Mouse (Mus musculus): Measurements from ENCODE around the gene Barx2. TPM values are rescaled to one million over a fixed set of nuclear protein-coding genes. Genes with fewer than 3 reads are reported as not detected.
"Not testable (repeated sequence)": the region's sequence is repeated elsewhere in the genome, so short reads cannot be mapped to it uniquely, and the experiment has no call there.

Gene Barx2
- polyA plus RNA-seq, 1 experiment = not detected

DNA sequence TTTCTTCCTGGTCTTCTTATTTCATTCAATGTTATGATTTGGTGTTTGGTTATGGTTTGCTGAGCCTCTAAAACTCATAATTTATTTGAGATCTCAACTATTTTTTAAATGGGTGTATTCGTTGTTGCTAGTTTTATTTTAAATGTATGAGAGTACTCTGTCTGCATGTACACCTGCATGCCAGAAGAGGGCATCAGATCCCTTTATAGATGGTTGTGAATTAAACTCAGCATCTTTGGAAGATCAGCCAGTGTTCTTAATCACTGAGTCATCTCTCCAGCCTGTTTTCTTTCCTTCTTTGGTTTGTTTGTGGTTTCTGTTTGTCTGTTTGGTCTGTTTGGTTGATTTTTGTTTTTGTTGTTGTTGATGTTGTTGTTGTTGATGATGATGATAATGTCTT lies 29.1 kb upstream of the Barx2 start:
- no peak overlapping the region for H3K27ac ChIP-seq (ENCODE audit: insufficient read depth, low read length)
- H3K27me3 ChIP-seq (ENCODE audit: control insufficient read depth, insufficient read depth, low read length) = no peaks in the 10 kb centered on the region
- no peaks in the 10 kb centered on the region for H3K4me1 ChIP-seq (ENCODE audit: control insufficient read depth, insufficient read depth, insufficient read length)
- no peak overlapping the region for H3K4me3 ChIP-seq (ENCODE audit: extremely low read depth, insufficient read depth, insufficient read length)
- H3K36me3 ChIP-seq (ENCODE audit: control insufficient read depth, insufficient read depth, low read length) = no peaks in the 10 kb centered on the region
- TF ChIP-seq POLR2A (IDR thresholded peaks at IDR 0.05; ENCODE audit: low read depth, low read length) (no peak), CTCF (IDR thresholded peaks at IDR 0.05; ENCODE audit: extremely low read depth, insufficient read depth, insufficient read length, insufficient replicate concordance) (no peak)
- DNase-seq (ENCODE audit: low read depth in 1 of 2, low spot score in 2 of 2) = no peak
- WGBS = 36% methylated on average over 1 of the region's 1 CpGs

DNA sequence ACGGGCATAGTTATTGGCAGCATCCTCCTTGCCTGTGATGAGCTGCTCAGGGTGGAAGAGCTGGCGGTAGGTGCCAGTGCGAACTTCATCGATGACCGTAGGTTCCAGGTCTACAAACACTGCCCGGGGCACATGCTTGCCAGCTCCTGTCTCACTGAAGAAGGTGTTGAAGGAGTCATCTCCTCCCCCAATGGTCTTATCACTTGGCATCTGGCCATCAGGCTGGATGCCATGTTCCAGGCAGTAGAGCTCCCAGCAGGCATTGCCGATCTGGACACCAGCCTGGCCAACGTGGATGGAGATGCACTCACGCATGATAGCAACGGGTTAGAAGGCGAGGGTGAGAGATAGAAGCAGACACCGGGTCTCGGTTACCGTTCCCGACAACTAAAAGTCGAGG lies 23.2 kb upstream of the Barx2 start:
- not testable (repeated sequence) for H3K4me3 ChIP-seq (ENCODE audit: extremely low read depth, insufficient read depth, insufficient read length); H3K4me1 ChIP-seq (ENCODE audit: control insufficient read depth, insufficient read depth, insufficient read length); H3K36me3 ChIP-seq (ENCODE audit: control insufficient read depth, insufficient read depth, low read length); H3K27me3 ChIP-seq (ENCODE audit: control insufficient read depth, insufficient read depth, low read length); DNase-seq (ENCODE audit: low read depth in 1 of 2, low spot score in 2 of 2); H3K27ac ChIP-seq (ENCODE audit: insufficient read depth, low read length)
- WGBS = 95% methylated on average over 15 of the region's 16 CpGs

DNA sequence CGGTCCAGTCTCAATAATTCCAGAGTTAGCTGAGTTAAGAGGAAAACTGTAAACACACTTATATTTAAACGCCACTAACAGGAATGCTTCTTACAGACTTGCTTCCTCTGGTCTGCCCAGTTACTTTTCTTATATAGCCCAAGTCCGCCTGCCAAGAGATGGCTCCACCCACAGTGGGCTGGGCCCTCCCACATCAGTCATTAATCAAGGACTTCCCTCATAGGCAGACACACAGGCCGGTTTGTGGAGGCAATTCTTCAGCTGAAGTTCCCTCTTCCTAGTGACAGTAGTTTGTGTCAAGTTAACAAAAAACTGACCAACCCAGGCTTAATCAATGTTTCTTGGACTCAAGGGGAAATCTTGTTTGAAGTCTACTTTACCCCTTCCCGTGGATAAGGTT lies 18.4 kb upstream of the Barx2 start:
- TF ChIP-seq CTCF (IDR thresholded peaks at IDR 0.05; ENCODE audit: extremely low read depth, insufficient read depth, insufficient read length, insufficient replicate concordance) = no peak
- TF ChIP-seq POLR2A (IDR thresholded peaks at IDR 0.05; ENCODE audit: low read depth, low read length) = no peak
- Histone ChIP-seq H3K27me3 (ENCODE audit: control insufficient read depth, insufficient read depth, low read length) (no peaks in the 10 kb centered on the region), H3K4me3 (ENCODE audit: extremely low read depth, insufficient read depth, insufficient read length) (no peak overlapping the region), H3K4me1 (ENCODE audit: control insufficient read depth, insufficient read depth, insufficient read length) (no peaks in the 10 kb centered on the region), H3K27ac (ENCODE audit: insufficient read depth, low read length) (no peak overlapping the region), H3K36me3 (ENCODE audit: control insufficient read depth, insufficient read depth, low read length) (no peaks in the 10 kb centered on the region)
- 35% methylated on average over 5 of the region's 5 CpGs for WGBS
- no peak for DNase-seq (ENCODE audit: low read depth in 1 of 2, low spot score in 2 of 2)

DNA sequence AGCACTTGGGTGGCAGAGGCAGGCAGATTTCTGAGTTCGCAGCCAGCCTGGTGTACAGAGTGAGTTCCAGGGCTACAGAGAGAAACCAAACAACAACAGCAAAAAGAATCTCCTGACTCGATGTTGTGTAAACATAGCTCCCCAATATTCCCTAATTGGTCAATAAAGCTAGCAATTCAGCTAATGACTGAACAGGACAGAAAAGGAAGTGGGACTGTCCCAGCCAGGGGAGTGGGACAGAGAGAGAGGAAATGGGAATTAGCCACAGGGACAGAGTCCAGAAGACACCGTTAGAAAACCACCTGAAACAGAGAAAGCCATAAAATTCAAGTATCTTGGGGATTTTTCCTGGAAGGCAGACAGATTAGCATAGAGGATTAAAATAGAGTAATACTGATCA lies 18.0 kb upstream of the Barx2 start:
- no peak for DNase-seq (ENCODE audit: low read depth in 1 of 2, low spot score in 2 of 2)
- TF ChIP-seq CTCF (IDR thresholded peaks at IDR 0.05; ENCODE audit: extremely low read depth, insufficient read depth, insufficient read length, insufficient replicate concordance) = no peak
- no peak for TF ChIP-seq POLR2A (IDR thresholded peaks at IDR 0.05; ENCODE audit: low read depth, low read length)
- Histone ChIP-seq H3K36me3 (ENCODE audit: control insufficient read depth, insufficient read depth, low read length) (no peaks in the 10 kb centered on the region), H3K27me3 (ENCODE audit: control insufficient read depth, insufficient read depth, low read length) (no peaks in the 10 kb centered on the region), H3K4me1 (ENCODE audit: control insufficient read depth, insufficient read depth, insufficient read length) (no peaks in the 10 kb centered on the region), H3K4me3 (ENCODE audit: extremely low read depth, insufficient read depth, insufficient read length) (no peak overlapping the region), H3K27ac (ENCODE audit: insufficient read depth, low read length) (no peak overlapping the region)
- 66% methylated on average over 3 of the region's 3 CpGs for WGBS

DNA sequence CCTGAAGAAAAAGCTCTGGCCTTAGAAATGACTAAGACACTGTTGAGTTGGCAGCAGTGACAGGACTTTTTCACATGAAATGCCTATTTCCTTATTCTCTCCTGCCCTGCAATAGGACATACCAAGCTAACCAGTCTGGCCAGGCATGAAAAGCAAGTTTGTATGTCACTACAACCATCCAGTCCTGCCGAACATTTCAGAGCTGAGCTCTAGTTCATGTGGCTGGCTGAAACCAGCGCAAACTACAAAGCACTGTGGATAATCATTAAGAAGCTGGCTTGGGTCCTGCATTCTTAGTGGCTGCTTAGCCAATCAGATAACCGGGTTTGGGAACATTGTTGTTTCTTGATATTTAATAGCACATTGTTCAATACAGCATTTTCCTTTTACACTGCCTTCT lies 13.5 kb upstream of the Barx2 start:
- DNase-seq (ENCODE audit: low read depth in 1 of 2, low spot score in 2 of 2) = no peak
- 85% methylated on average over 3 of the region's 3 CpGs for WGBS
- Histone ChIP-seq H3K27me3 (ENCODE audit: control insufficient read depth, insufficient read depth, low read length) (no peaks in the 10 kb centered on the region), H3K4me3 (ENCODE audit: extremely low read depth, insufficient read depth, insufficient read length) (no peak overlapping the region), H3K27ac (ENCODE audit: insufficient read depth, low read length) (no peak overlapping the region), H3K4me1 (ENCODE audit: control insufficient read depth, insufficient read depth, insufficient read length) (no peaks in the 10 kb centered on the region), H3K36me3 (ENCODE audit: control insufficient read depth, insufficient read depth, low read length) (no peaks in the 10 kb centered on the region)
- TF ChIP-seq POLR2A (IDR thresholded peaks at IDR 0.05; ENCODE audit: low read depth, low read length) (no peak), CTCF (IDR thresholded peaks at IDR 0.05; ENCODE audit: extremely low read depth, insufficient read depth, insufficient read length, insufficient replicate concordance) (no peak)

DNA sequence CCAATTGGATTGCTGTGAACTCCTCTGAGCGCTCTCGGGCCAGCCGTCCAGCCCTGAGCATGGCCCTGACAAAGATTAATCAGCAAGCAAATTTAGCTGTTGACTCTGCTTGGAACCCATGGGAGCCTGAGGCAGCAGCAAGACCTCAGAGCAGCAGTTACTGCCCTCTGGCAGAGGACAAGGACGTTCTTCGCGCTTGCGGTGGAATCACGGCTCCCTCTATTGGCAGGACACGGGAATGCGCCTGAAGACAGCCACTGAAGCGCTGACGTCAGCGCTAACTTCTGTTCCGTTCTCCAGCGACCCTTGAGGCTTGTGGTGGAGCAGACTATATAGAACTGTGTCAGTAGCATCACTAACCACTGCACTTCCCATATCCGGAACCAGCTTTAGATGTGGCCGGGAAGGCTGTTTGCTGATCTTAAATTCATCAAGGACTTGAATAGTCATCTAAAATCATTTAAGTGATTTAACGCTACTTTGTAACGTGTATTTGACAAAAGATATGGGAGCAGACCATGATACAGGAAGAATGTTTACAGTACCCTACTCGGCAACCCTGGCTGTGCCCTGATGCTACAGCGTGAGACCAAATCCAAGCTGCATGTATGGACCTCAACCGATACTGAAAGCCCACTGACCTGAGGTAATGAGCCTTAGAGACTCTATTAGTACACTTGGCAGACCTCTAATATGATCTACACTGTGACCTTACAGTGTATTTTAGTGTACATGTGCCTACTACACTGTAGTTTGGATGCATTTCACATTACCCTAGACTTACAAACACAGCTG lies 12.8 kb upstream of the Barx2 start:
- DNase-seq (ENCODE audit: low read depth in 1 of 2, low spot score in 2 of 2) = peak; percentile 34 to 58
- Histone ChIP-seq H3K4me3 (ENCODE audit: extremely low read depth, insufficient read depth, insufficient read length) (no peak overlapping the region), H3K27me3 (ENCODE audit: control insufficient read depth, insufficient read depth, low read length) (no peaks in the 10 kb centered on the region), H3K36me3 (ENCODE audit: control insufficient read depth, insufficient read depth, low read length) (no peaks in the 10 kb centered on the region), H3K27ac (ENCODE audit: insufficient read depth, low read length) (no peak overlapping the region), H3K4me1 (ENCODE audit: control insufficient read depth, insufficient read depth, insufficient read length) (no peaks in the 10 kb centered on the region)
- no peak for TF ChIP-seq POLR2A (IDR thresholded peaks at IDR 0.05; ENCODE audit: low read depth, low read length)
- peak; percentile 91 for TF ChIP-seq CTCF (IDR thresholded peaks at IDR 0.05; ENCODE audit: extremely low read depth, insufficient read depth, insufficient read length, insufficient replicate concordance)
- 16% methylated on average over 22 of the region's 22 CpGs for WGBS

DNA sequence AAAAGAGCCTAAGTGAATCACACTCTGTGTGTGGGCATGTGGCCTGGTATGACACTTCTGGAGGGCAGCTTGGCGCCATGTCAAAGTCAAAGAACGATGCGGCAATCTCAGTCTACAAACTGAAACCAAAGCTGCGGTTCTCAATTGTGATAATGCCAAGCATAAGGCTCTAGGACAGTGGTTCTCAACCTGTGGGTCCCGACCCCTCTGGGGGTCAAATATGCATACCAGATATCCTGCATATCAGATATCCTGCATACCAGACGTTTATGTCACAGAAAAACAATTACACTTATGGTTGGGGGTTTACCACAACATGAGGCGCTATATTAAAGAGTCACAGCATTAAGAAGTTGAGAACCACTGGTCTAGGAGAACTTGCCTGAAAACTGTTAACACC lies 10.3 kb upstream of the Barx2 start:
- no peak for DNase-seq (ENCODE audit: low read depth in 1 of 2, low spot score in 2 of 2)
- no peak overlapping the region for H3K27ac ChIP-seq (ENCODE audit: insufficient read depth, low read length)
- WGBS = 82% methylated on average over 7 of the region's 7 CpGs

More for the DNA sequence above, 10.3 kb upstream of the Barx2 start:
- Histone ChIP-seq H3K4me3 (ENCODE audit: extremely low read depth, insufficient read depth, insufficient read length) (no peak overlapping the region), H3K36me3 (ENCODE audit: control insufficient read depth, insufficient read depth, low read length) (no peaks in the 10 kb centered on the region), H3K4me1 (ENCODE audit: control insufficient read depth, insufficient read depth, insufficient read length) (no peaks in the 10 kb centered on the region), H3K27me3 (ENCODE audit: control insufficient read depth, insufficient read depth, low read length) (no peaks in the 10 kb centered on the region)
- no peak for TF ChIP-seq POLR2A (IDR thresholded peaks at IDR 0.05; ENCODE audit: low read depth, low read length)
- no peak for TF ChIP-seq CTCF (IDR thresholded peaks at IDR 0.05; ENCODE audit: extremely low read depth, insufficient read depth, insufficient read length, insufficient replicate concordance)

Measured in spleen, adult 2 months (tissue).